Mouse (Mus musculus) heart, embryonic 11.5 days (tissue): ENCODE measurements around the gene Crtam. TPM values are rescaled to one million over a fixed set of nuclear protein-coding genes. Genes with fewer than 3 reads are reported as not detected.

Experiments used
- ATAC-seq: fragments of 200-750 bp; cut with Nextera tagmentation; replicated peaks from 2 replicates; pipeline ENCODE4 v1.8.0; 2017; ENCODE audit warnings: moderate library complexity; ENCODE audit not compliant: insufficient number of reproducible peaks, low FRiP score, low TSS enrichment
- H3K27ac ChIP-seq: fragments of 300-500 bp; sonication (generic); 2 replicates; pipeline ENCODE4 v1.5.1; 2014; ENCODE audit warnings: mild to moderate bottlenecking, low read depth, low read length
- H3K27me3 ChIP-seq: fragments of 300-500 bp; sonication (generic); 2 replicates; pipeline ENCODE4 v1.6.1; 2014; ENCODE audit warnings: mild to moderate bottlenecking, low read length, mixed read lengths; ENCODE audit not compliant: control insufficient read depth, insufficient read depth
- H3K36me3 ChIP-seq: fragments of 300-500 bp; sonication (generic); 2 replicates; pipeline ENCODE4 v1.6.1; 2014; ENCODE audit warnings: mild to moderate bottlenecking, low read length, moderate library complexity, mixed read lengths; ENCODE audit not compliant: control insufficient read depth, insufficient read depth
- H3K4me1 ChIP-seq: fragments of 300-500 bp; sonication (generic); 2 replicates; pipeline ENCODE4 v1.6.1; 2014; ENCODE audit warnings: low read length; ENCODE audit not compliant: control insufficient read depth, insufficient read depth
- H3K4me2 ChIP-seq: fragments of 300-500 bp; sonication (generic); 2 replicates; pipeline ENCODE4 v1.6.1; 2014; ENCODE audit warnings: mild to moderate bottlenecking, moderate library complexity
- H3K4me3 ChIP-seq: fragments of 300-500 bp; sonication (generic); 2 replicates; pipeline ENCODE4 v1.5.1; 2014; ENCODE audit warnings: low read depth, low read length
- H3K9ac ChIP-seq: fragments of 300-500 bp; sonication (generic); 2 replicates; pipeline ENCODE4 v1.6.1; 2014; ENCODE audit warnings: mild to moderate bottlenecking, low read depth, low read length, moderate library complexity
- H3K9me3 ChIP-seq: fragments of 300-500 bp; sonication (generic); replicated peaks from 2 replicates; pipeline ENCODE4 v1.6.1; 2016; ENCODE audit warnings: low read length; ENCODE audit not compliant: control insufficient read depth
- WGBS: fragments of 180-500 bp; shearing (Covaris S2); extraction: QIAGEN DNeasy Blood & Tissue Kit; methylation state at CpG from one replicate; pipeline ENCODE4 v1.1.7; 2014; ENCODE audit not compliant: insufficient replicate concordance; 5-methylcytosine and 5-hydroxymethylcytosine counted together
- polyA plus RNA-seq: library from polyadenylated mRNA; unstranded; fragments of >200 nt; fragmentation: Nextera tagmentation; extraction: Ambion mirVana; gene quantifications from 2 replicates; pipeline ENCODE4 v1.2.1, GENCODE M21; 2014

The Crtam gene
- polyA plus RNA-seq, 1 experiment from 2014 or later = 0.13 TPM

- no peak overlapping the region for H3K9ac ChIP-seq
- no peaks in the 10 kb centered on the region for H3K4me1 ChIP-seq
- no peaks in the 10 kb centered on the region for H3K9me3 ChIP-seq
- no peak overlapping the region for H3K27ac ChIP-seq
- H3K4me2 ChIP-seq = no peak overlapping the region
- WGBS = 84% methylated on average over 6 of the region's 6 CpGs
- no peaks in the 10 kb centered on the region for H3K36me3 ChIP-seq
- H3K27me3 ChIP-seq = no peaks in the 10 kb centered on the region
- no peak overlapping the region for H3K4me3 ChIP-seq
- ATAC-seq = no peak
Observed at GRCm38 (mm10) chr9:40991511-40991910, 12.9 kb downstream of the Crtam start.

GRCm38 (mm10) chr9:40989940-40990588, 14.4 kb downstream of the Crtam start:
- Histone ChIP-seq H3K4me2 (no peak overlapping the region), H3K9ac (0 out of 2 replicates have a peak overlapping the region, but pooled peaks have one; percentile 22), H3K27ac (no peak overlapping the region), H3K9me3 (no peaks in the 10 kb centered on the region), H3K4me1 (no peaks in the 10 kb centered on the region), H3K36me3 (no peaks in the 10 kb centered on the region), H3K27me3 (no peaks in the 10 kb centered on the region), H3K4me3 (no peak overlapping the region)
- WGBS = 39% methylated on average over 4 of the region's 4 CpGs
- ATAC-seq = no peak

GRCm38 (mm10) chr9:40984313-40984712, 20.1 kb downstream of the Crtam start:
- Histone ChIP-seq H3K9ac (no peak overlapping the region), H3K4me1 (no peaks in the 10 kb centered on the region), H3K27me3 (no peaks in the 10 kb centered on the region), H3K4me3 (no peak overlapping the region), H3K4me2 (no peak overlapping the region), H3K36me3 (no peaks in the 10 kb centered on the region), H3K9me3 (no peaks in the 10 kb centered on the region), H3K27ac (no peak overlapping the region)
- ATAC-seq = no peak
- WGBS = 69% methylated on average over 3 of the region's 3 CpGs

GRCm38 (mm10) chr9:40983758-40984157, 20.7 kb downstream of the Crtam start:
- Histone ChIP-seq H3K27me3 (no peaks in the 10 kb centered on the region), H3K27ac (no peak overlapping the region), H3K9me3 (no peaks in the 10 kb centered on the region), H3K4me3 (no peak overlapping the region), H3K9ac (no peak overlapping the region), H3K36me3 (no peaks in the 10 kb centered on the region), H3K4me2 (no peak overlapping the region), H3K4me1 (no peaks in the 10 kb centered on the region)
- WGBS = 73% methylated on average over 3 of the region's 3 CpGs
- ATAC-seq = no peak

- no peak overlapping the region for H3K4me3 ChIP-seq
- no peak overlapping the region for H3K27ac ChIP-seq
- H3K36me3 ChIP-seq = no peaks in the 10 kb centered on the region
- H3K9me3 ChIP-seq = no peaks in the 10 kb centered on the region
- ATAC-seq = no peak
- WGBS = 29% methylated on average over 6 of the region's 6 CpGs
- H3K9ac ChIP-seq = no peak overlapping the region
- no peak overlapping the region for H3K4me2 ChIP-seq
- H3K4me1 ChIP-seq = no peaks in the 10 kb centered on the region
- no peaks in the 10 kb centered on the region for H3K27me3 ChIP-seq
Observed at GRCm38 (mm10) chr9:40982480-40982879, 21.9 kb downstream of the Crtam start.

- H3K27me3 ChIP-seq = no peaks in the 10 kb centered on the region
- H3K4me1 ChIP-seq = no peaks in the 10 kb centered on the region
- H3K4me2 ChIP-seq = no peak overlapping the region
- no peaks in the 10 kb centered on the region for H3K9me3 ChIP-seq
- 75% methylated on average over 11 of the region's 11 CpGs for WGBS
- ATAC-seq = no peak
- H3K27ac ChIP-seq = no peak overlapping the region
- H3K4me3 ChIP-seq = no peak overlapping the region
- no peak overlapping the region for H3K9ac ChIP-seq
- H3K36me3 ChIP-seq = no peaks in the 10 kb centered on the region
Observed at GRCm38 (mm10) chr9:40974042-40974801, 30.2 kb downstream of the Crtam start.

GRCm38 (mm10) chr9:40964418-40964714, 40.1 kb downstream of the Crtam start:
- Histone ChIP-seq H3K27ac (no peak overlapping the region), H3K9ac (no peak overlapping the region), H3K4me2 (peak overlapping the region; percentile 73), H3K36me3 (no peaks in the 10 kb centered on the region), H3K4me1 (peaks cover 4% of the 10 kb centered on the region), H3K27me3 (peaks cover 34% of the 10 kb centered on the region), H3K4me3 (peak overlapping the region; percentile 50), H3K9me3 (no peaks in the 10 kb centered on the region)
- 19% methylated on average over 7 of the region's 7 CpGs for WGBS
- no peak for ATAC-seq

- Histone ChIP-seq H3K4me1 (peaks cover 4% of the 10 kb centered on the region), H3K9me3 (no peaks in the 10 kb centered on the region), H3K4me2 (peak within 1 kb of the TSS; percentile 73), H3K36me3 (no peaks in the 10 kb centered on the region), H3K4me3 (peak within 1 kb of the TSS; percentile 50), H3K9ac (no peak within 1 kb of the TSS), H3K27me3 (peaks cover 34% of the 10 kb centered on the region), H3K27ac (no peak within 1 kb of the TSS)
- ATAC-seq = no peak
- WGBS = under 1% methylated on average over 48 of the region's 51 CpGs
Observed at GRCm38 (mm10) chr9:40963586-40964417, 40.6 kb downstream of the Crtam start, which contains the start of gene Jhy. Gene Jhy, minus strand, starts transcription at chr9:40964118.
